In the genomic region with DNA sequence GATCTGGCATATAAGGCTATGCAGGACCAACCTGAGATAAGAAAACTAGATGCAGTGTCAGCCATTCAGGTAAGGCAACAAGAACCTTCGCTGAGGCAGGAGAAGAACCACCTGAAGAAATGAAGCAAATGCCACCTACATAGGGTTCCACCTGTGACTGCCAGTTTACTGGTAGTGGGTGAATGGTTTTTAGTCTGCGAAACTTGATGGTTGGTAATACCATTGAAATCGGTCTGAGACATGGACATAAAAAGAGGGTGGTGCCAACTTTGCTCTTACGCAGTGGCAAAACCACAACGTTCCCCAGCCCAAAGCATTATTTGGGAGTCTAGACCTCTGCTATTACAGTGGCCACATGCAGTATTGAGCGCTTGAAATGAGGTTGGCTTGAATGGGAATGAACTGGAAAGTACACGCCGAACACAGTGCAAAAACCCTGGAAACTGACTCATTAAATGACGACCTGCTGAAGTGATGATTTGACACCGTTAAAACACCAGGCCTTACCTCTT, we compare ENCODE assay signal across 11 mouse cellular contexts. TPM values are rescaled to one million over a fixed set of nuclear protein-coding genes. Genes with fewer than 3 reads are reported as not detected.
A peak's percentile ranks its signal among the peaks of the same experiment; 100 is the strongest.
DNase-seq lines count a peak whose midpoint lies in the region; ATAC-seq lines count a peak whose summit lies in the region.
"Had no signal": no experiment of that assay in that cellular context is flagged by ENCODE, and none has a peak within 500 bp of the region (broad histone marks: within the 10 kb centered on the region; RNA-seq: fewer than 3 reads in every experiment).

No protein-coding gene starts in this region.

- no peaks in the 10 kb centered on the region for H3K9me3 ChIP-seq in kidney, embryonic 16.5 days (ENCODE audit: low read length)
- H3K9me3 ChIP-seq in intestine, embryonic 16.5 days (ENCODE audit: control insufficient read depth, low read length), result no peaks in the 10 kb centered on the region
- no peaks in the 10 kb centered on the region for H3K9me3 ChIP-seq in neural tube, embryonic 13.5 days

- peak overlapping the region; percentile 66; the same call in 1 of the 2 replicates for H3K4me2 ChIP-seq in kidney, embryonic 16.5 days (replicated peaks; ENCODE audit: low read depth, low read length)
- peak overlapping the region; percentile 80 for H3K4me2 ChIP-seq in intestine, embryonic 16.5 days (ENCODE audit: low read depth, low read length)
- peak overlapping the region; percentile 79 for H3K4me2 ChIP-seq in neural tube, embryonic 13.5 days

- H3K36me3 ChIP-seq in kidney, embryonic 16.5 days (ENCODE audit: insufficient read depth, low read length), result peaks cover 6% of the 10 kb centered on the region; the same call in 1 of the 2 replicates
- 0 out of 2 replicates have a peak, but pooled peaks cover 7% of the 10 kb centered on the region for H3K36me3 ChIP-seq in intestine, embryonic 16.5 days (ENCODE audit: control insufficient read depth, insufficient read depth, low read length)
- peaks cover 10% of the 10 kb centered on the region; the same call in 1 of the 2 replicates for H3K36me3 ChIP-seq in neural tube, embryonic 13.5 days

- intact Hi-C loops in gastrocnemius, postnatal 14 days (cut with DNase I; ENCODE audit: low total_unique reads), result no loop called here

- no peak overlapping the region for H3K27ac ChIP-seq in kidney, embryonic 16.5 days (ENCODE audit: low read length)
- no peak overlapping the region for H3K27ac ChIP-seq in intestine, embryonic 16.5 days (ENCODE audit: low read length)
- H3K27ac ChIP-seq in neural tube, embryonic 13.5 days (replicated peaks), result no peak overlapping the region

- H3K4me3 ChIP-seq in kidney, embryonic 16.5 days (ENCODE audit: low read length), result no peak overlapping the region
- peak overlapping the region; percentile 97; the same call in 1 of the 2 replicates for H3K4me3 ChIP-seq in intestine, embryonic 16.5 days (ENCODE audit: low read length)
- peak overlapping the region; percentile 93 for H3K4me3 ChIP-seq in neural tube, embryonic 13.5 days

- H3K4me1 ChIP-seq in kidney, embryonic 16.5 days (ENCODE audit: insufficient read depth, low read length), result peaks cover 18% of the 10 kb centered on the region
- peaks cover 14% of the 10 kb centered on the region for H3K4me1 ChIP-seq in intestine, embryonic 16.5 days (ENCODE audit: control insufficient read depth, insufficient read depth, low read length)
- H3K4me1 ChIP-seq in neural tube, embryonic 13.5 days (replicated peaks), result peaks cover 22% of the 10 kb centered on the region

- H3K27me3 ChIP-seq in kidney, embryonic 16.5 days (ENCODE audit: insufficient read depth, low read length), result no peaks in the 10 kb centered on the region
- no peaks in the 10 kb centered on the region for H3K27me3 ChIP-seq in intestine, embryonic 16.5 days (replicated peaks; ENCODE audit: control insufficient read depth, insufficient read depth, low read length)
- no peaks in the 10 kb centered on the region for H3K27me3 ChIP-seq in neural tube, embryonic 13.5 days

- peak overlapping the region; percentile 87; the same call in 1 of the 2 replicates for H3K9ac ChIP-seq in kidney, embryonic 16.5 days (replicated peaks; ENCODE audit: low read length)
- H3K9ac ChIP-seq in intestine, embryonic 16.5 days (ENCODE audit: low read depth, low read length), result peak overlapping the region; percentile 96; the same call in 1 of the 2 replicates
- peak overlapping the region; percentile 94 for H3K9ac ChIP-seq in neural tube, embryonic 13.5 days

- 92% methylated on average over 10 of the region's 10 CpGs for WGBS in kidney, embryonic 16.5 days
- 94% methylated on average over 10 of the region's 10 CpGs for WGBS in intestine, embryonic 16.5 days
- WGBS in neural tube, embryonic 13.5 days, result 94% methylated on average over 10 of the region's 10 CpGs

- DNase-seq in kidney, adult 9 months, result no peak
- peak; percentile 27 for DNase-seq in c-Kit-positive CD71-positive TER-119-negative erythroid progenitor cells, embryonic 14.5 days (ENCODE audit: low read depth)
- no peak for DNase-seq in adipocyte (ENCODE audit: low spot score)
- no peak for DNase-seq in cerebellum, adult 9-10 months
- no peak for DNase-seq in gastrocnemius, postnatal 14 days
- DNase-seq: cerebellum, adult 11-12 months; heart, adult 18-20 months; thymus, adult 2 months had no signal

- ATAC-seq in kidney, embryonic 16.5 days (ENCODE audit: low FRiP score, low TSS enrichment), result no peak
- ATAC-seq in intestine, embryonic 16.5 days, result no peak
- no peak for ATAC-seq in neural tube, embryonic 13.5 days (ENCODE audit: low read depth)

RNA-seq across cellular contexts. Expression of gene Cpsf2, which starts 1.7 kb away (rescaled TPM):
- polyA plus RNA-seq in kidney, embryonic 16.5 days (2015; fragmentation: Nextera tagmentation; extraction: Ambion mirVana), result 27.4 and 29.9 TPM in 2 replicates
- polyA plus RNA-seq in intestine, embryonic 16.5 days (2015; fragmentation: Nextera tagmentation; extraction: Ambion mirVana), result 19.8 and 22.8 TPM in 2 replicates
- polyA plus RNA-seq in neural tube, embryonic 13.5 days (2015; fragmentation: Nextera tagmentation; extraction: Ambion mirVana), result 32.0 and 36.5 TPM in 2 replicates
- 10 to 100 TPM; 11.0 to 11.3 TPM for total RNA-seq in gastrocnemius, postnatal 14 days (2021)

RNA-seq across cellular contexts. Expression of gene Atxn3, which starts 19.4 kb away (rescaled TPM):
- 12.5 and 14.0 TPM in 2 replicates for polyA plus RNA-seq in kidney, embryonic 16.5 days (2015; fragmentation: Nextera tagmentation; extraction: Ambion mirVana)
- polyA plus RNA-seq in intestine, embryonic 16.5 days (2015; fragmentation: Nextera tagmentation; extraction: Ambion mirVana), result 13.1 and 14.0 TPM in 2 replicates
- polyA plus RNA-seq in neural tube, embryonic 13.5 days (2015; fragmentation: Nextera tagmentation; extraction: Ambion mirVana), result 11.6 and 13.0 TPM in 2 replicates
- 1 to 10 TPM; 3.6 to 5.1 TPM for total RNA-seq in gastrocnemius, postnatal 14 days (2021)
